Mouse (Mus musculus) spleen, postnatal 4 days (tissue): Measurements from ENCODE around the gene Ifi27l2a.
"Not testable (repeated sequence)": the region's sequence is repeated elsewhere in the genome, so short reads cannot be mapped to it uniquely, and the experiment has no call there.

Source experiments
- DNase-seq, 2 experiments: peaks; one replicate each; pipeline ENCODE4 v3.0.0; 2022; ENCODE audit warnings: low spot score in 2 of 2

Gene Ifi27l2a

GRCm38 (mm10) chr12:103443524-103443923 is at the start of gene Ifi27l2a:
Ifi27l2a (minus strand) TSS chr12:103443680.
- DNase-seq = no peak

- DNase-seq = peak; percentile 64 to 85
Observed at GRCm38 (mm10) chr12:103492767-103493166, 49.3 kb upstream of the Ifi27l2a start.

GRCm38 (mm10) chr12:103491091-103491730 is 47.7 kb upstream of the Ifi27l2a start:
- DNase-seq = no peak

DNA sequence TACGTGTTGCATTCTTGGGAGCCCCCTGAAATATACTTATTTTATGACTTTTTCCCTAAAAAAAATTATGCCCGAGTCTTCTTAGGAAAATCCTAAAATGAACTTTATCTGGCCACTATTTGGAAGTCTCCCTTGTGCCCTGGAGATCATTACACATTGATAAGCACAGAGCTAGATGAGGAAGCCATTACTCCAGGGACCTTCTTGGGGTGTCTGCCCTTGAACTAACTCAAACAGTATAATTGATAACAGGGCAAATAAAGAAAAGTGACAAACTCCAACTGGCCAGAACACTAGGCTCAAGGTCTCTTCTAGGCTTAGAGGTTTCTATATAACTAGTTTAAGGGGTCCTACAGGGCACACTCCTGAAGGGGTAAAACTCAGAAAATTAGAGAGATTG is 44.3 kb upstream of the Ifi27l2a start:
- no peak for DNase-seq

GRCm38 (mm10) chr12:103487276-103487675 is 43.8 kb upstream of the Ifi27l2a start:
- no peak for DNase-seq

DNA sequence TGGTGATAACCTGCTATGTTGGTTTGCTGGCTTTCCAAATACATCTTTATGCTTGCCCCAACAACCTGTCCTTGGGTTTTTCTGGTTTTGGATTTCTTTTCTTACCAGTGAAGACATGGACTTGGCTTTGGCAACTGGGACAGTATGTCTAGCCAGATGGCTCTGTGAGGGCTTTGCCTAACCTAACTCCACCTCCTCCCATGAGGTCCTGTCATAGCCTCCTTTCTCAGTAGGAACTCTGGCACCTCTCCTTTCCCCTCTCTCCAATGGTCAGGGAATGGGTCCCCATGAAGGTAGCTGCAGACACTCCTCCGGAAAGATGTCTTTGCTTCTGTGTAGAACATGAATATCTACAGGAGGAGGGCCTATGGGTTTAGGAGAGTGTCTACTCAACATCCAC is 43.2 kb upstream of the Ifi27l2a start:
- DNase-seq = no peak

DNA sequence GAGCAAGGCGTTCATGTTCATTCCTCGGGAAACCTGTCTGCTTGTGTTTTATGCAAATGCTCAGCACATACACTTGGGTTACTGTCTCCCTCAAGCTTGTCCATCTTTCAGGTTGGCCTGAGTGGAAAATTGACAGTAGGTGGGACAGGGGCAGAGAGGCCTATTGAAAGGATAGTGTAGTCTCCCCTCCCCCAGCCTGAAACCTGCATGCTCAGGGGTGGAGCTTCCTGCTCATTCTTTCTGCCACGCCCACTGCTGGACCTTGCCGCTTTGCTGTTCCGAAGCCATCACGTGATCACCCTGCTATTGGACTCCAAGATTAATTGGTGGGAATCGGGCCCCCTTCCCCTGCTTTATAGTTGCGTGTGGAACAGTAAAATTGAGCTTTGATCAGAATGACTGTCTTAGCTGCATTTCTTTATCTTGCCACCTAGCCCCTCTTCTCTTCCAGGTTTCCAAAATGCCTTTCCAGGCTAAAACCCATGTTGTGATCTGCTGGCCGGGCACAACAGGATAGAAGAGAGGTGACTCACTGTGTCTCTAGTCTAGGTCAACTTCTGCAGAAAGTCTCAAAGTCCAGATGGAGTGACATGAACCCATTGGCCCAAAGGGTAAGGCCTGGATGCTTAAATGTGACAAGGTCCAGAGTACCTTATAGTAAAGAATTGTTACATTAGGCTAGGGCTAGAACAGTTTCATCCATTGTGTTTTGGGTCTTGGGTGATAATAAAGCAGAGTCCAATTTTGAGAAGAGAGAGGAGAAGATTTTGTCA is 40.9 kb upstream of the Ifi27l2a start:
- peak in 1 of 2 experiments; percentile 41 for DNase-seq

- DNase-seq = peak in 1 of 2 experiments; percentile 47
Observed at GRCm38 (mm10) chr12:103482781-103483180, 39.3 kb upstream of the Ifi27l2a start.

DNA sequence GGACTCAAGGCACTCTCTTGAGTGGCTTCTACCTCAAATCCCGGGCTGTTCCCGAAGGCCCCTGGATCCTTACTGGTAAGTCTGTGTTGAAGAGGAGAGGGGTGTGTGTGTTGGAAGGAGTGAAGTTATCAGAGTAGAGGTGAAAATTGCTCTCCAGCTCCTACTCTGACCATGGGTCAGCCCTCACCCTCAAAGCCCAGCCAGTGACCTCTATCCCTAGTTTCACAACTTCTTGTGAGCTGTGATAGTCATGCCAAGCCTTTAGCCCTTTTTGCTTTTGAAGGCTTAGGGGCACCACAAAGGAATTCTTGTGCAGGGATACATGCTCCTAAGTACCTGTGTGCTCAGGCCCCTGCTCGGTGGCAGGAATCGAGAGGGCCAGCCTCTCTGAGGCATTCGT is 38.2 kb upstream of the Ifi27l2a start:
- DNase-seq = no peak

DNA sequence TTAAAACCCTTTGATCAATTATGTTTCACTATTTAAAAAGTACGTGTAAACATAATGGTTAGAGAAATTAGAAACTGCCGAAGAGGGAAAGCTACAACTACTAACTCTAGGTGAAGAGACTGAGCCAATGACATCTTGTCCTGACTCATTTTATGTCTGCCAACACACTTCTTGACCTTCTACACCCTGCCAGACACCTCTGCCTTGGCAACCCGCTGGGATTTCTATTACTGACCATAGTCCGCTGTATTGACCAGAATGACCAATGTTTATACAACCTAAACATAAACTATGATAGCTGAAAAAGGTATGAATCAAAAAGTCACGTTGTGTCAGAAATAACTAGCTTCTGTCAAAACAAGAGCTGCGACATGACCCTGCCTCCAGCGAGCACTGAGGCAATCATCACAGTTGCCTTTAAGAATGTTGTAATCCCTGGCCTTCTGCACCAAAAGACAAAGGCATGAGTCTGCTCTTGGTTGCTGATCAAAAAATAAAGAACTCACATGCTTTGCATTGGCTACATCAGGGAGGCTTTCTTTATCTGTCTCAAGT is 34.1 kb upstream of the Ifi27l2a start:
- no peak for DNase-seq

GRCm38 (mm10) chr12:103476779-103477389 is 33.4 kb upstream of the Ifi27l2a start:
- no peak for DNase-seq

GRCm38 (mm10) chr12:103474481-103474880 is 31.0 kb upstream of the Ifi27l2a start:
- DNase-seq = no peak

- DNase-seq = no peak
Observed at GRCm38 (mm10) chr12:103457140-103457539, 13.7 kb upstream of the Ifi27l2a start, which contains the start of gene Ifi27l2b. Ifi27l2b (minus strand) TSS chr12:103457223.

DNA sequence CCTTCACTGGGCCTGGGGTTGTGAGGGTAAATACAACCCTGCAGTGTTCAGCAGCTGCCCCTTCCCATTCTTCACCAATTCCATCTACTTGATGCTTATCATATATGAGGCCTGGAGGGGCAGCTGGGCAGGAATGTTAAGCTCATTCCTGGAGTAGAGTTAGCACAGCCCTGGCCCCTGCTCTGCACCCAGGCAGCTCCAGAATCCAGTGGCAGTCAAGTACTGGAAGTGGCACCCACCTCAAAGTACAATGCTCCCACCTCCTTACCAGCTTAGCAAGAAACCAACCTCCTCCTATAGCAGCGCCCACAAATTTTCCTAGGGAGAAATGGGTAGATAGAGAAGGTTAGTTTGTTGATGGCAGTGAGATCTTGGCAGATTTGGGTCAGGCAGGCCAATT is 13.2 kb upstream of the Ifi27l2a start:
- not testable (repeated sequence) for DNase-seq

- no peak for DNase-seq
Observed at GRCm38 (mm10) chr12:103453361-103453760, 9.9 kb upstream of the Ifi27l2a start.

DNA sequence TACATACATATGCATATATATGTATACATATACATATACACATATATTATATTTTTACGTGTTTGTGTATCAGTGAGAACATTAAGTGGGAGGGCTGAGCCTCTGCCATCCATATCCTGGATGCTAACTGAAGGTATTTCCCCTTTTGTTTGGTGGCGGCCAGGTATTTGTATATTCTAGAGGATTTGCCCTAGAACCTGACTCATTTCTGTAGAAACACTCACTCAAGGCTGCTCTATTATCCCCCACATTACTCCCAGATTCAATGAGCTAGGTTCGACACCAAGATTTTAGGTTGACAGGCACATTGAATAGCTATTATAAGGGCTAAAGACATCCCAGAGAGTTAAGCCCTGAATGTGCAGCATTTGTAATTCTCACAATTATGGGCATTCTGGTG is 1.6 kb upstream of the Ifi27l2a start:
- no peak for DNase-seq

GRCm38 (mm10) chr12:103444261-103444660 is 781 bp upstream of the Ifi27l2a start:
- DNase-seq = not testable (repeated sequence)

GRCm38 (mm10) chr12:103437601-103438000 is 5.9 kb downstream of the Ifi27l2a start:
- no peak for DNase-seq

- DNase-seq = no peak
Observed at GRCm38 (mm10) chr12:103434861-103435260, 8.6 kb downstream of the Ifi27l2a start.

DNA sequence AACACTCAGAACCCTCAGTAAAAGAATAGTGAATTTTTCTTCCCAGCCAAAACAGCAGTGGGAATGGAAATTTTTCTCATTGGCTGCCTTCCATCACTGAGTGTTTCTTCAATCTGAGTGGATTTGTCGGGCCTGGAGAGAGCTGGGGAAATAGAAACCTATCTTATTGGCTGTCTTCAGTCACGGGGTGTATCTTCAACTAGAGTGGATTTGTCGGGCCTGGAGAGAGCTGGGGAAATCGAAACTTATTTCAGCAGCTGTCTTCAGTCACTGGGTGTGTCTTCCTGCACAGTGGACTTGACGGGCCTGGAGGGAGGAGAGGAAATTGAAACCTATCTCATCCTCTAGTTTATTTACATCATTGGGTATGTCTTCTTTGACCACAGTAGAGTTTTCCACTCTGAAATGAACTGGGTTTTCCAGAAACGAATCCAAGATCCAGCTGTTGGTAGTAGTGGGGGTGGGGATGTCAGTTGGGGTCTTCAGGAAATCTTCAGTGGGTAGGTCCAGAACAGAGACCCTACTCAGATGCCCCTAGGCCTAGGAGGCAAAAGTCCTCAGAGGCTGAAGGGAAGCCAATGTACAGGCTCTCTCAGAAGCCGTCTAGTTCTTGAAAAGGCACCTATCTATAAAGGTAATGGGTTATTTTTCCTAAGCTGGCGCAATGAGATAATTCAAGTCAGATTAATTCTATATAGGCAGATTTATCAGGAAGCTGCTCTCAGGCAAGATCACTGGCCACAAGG is 9.3 kb downstream of the Ifi27l2a start, which contains the start of gene Ifi27:
Gene Ifi27 (plus strand): TSS at position 226 of the 746 bp plus-strand sequence.
- peak in 1 of 2 experiments; percentile 40 for DNase-seq

DNA sequence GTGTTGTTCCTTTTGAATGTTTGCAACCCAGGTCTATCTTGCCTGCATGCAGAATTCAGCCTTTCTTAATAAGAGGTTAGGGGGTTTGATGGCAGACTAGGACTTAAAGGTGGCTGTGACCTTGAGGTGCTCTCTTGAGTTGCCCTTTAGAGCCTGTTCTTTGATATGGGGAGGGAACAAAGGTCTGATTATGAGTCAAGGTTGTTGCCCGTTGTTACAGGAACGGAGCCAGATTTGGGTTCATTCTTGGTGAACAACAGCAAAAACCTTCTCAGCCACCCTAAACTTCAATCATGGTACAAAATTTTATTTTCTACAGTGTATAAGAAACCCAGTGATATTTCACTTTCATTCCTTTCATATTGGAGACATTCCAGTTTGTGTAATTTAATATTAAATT is 10.1 kb downstream of the Ifi27l2a start:
- DNase-seq = no peak

GRCm38 (mm10) chr12:103426710-103427109 is 16.8 kb downstream of the Ifi27l2a start:
- DNase-seq = peak in 1 of 2 experiments; percentile 57
